Mouse (Mus musculus) liver, postnatal 0 days (tissue): ENCODE measurements around the gene Igf1.

Experiments used
- CTCF ChIP-seq: sonication (generic); IDR thresholded peaks from 2 replicates; pipeline ENCODE4 v1.5.1; 2016; ENCODE audit warnings: antibody characterized with exemption, low read depth
- EP300 ChIP-seq: IDR thresholded peaks from 2 replicates; pipeline ENCODE4 v1.6.1; 2016; ENCODE audit warnings: antibody characterized with exemption, low read depth, mild to moderate bottlenecking

DNA sequence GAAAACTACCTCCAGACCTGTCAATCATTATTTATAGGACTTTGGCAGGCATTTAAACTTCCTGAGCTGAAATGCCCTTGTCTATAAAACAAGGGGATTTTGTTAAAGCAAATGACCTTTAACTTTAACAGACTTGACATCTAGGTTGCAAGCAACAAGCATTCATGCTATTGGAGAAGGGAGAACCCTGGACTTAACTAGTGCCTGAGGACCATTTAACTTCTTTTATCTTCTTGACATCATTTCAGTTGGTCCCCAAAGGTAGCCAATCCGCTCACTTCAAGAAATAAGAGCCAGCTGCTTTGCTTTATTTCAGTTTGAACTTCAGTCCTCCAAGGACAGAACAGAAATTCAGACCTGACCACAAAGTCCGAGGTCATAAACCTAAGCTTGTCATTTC is 11.1 kb downstream of the Igf1 start:
- no peak for TF ChIP-seq CTCF
- TF ChIP-seq EP300 = no peak
